Mouse (Mus musculus): Measurements from ENCODE around the gene Ptprt.

DNA sequence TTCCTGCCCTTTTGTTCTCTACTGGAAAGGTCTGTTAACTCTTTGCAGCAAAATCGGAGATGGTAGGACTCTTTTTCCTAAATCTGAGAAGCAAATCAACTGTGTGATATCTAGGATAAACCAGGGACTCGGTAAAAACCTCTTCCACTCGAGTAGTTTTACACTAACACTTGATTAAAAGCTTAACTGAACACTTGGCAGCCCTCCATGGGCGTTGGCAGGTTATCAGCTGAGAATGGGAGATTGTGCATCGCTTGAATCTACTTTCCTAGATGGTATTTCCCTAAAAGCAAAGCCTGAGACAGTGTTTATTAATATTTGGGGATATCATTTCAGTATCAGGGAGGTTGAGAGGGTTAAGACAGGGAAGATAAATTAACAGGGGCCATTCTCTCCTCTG is 1144.0 kb downstream of the Ptprt start:
- TF ChIP-seq CTCF (IDR thresholded peaks at IDR 0.05; ENCODE audit: extremely low read depth, insufficient read length, insufficient replicate concordance, low read depth, low read length) = no peak
- no peak for TF ChIP-seq POLR2A (IDR thresholded peaks at IDR 0.05; ENCODE audit: low read depth, low read length)
